Mouse (Mus musculus): Measurements from ENCODE around the gene 4930404H24Rik. TPM values are rescaled to one million over a fixed set of nuclear protein-coding genes. Genes with fewer than 3 reads are reported as not detected.

The 4930404H24Rik gene
- not detected in 3 replicates for total RNA-seq (2017)

DNA sequence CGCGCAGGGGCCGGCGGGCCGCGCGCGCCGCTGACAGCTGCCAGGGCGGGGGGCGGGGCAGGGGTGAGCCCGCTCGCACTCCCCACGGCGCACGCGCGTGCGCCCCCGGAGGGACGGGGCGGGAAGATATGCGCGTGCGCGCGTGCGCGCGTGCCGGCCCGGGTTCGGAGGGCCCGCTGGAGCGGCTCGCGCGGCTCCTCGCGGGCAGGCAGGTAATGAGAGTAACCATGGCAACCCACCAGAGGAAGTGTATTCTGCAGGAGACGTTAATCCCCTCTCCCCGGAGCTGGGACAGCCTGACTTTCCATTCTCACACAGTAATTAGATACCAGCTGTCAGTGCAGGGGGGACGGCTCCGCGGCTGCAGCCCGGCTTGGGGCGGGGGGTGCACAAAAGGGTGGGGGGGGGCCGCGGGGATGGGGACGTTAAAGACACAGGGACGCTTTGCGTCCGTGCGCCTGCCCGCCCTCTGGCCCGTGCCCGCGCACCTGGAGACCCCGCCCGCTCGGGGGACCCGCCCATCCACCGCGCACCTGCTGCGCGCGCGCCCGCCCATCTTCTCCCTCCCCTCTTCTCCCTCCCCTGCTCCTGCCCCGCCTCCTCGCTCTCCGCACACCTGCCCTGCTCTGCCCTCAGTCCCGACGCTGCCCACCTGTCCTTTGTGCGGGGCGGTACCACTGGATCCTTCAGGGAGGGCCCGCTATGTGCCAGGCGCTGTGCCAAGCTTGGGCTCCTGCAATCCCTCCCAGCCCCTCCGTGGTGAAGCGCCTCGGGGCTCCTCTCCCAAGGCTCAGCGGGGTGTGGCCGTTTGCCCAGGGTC, at the start of gene 4930404H24Rik:
Gene 4930404H24Rik, plus strand, starts transcription at position 218 of the 820 bp plus-strand sequence.
- ATAC-seq (replicated peaks; ENCODE audit: insufficient number of reproducible peaks, low FRiP score, low TSS enrichment, poor library complexity, severe bottlenecking): no peak

DNA sequence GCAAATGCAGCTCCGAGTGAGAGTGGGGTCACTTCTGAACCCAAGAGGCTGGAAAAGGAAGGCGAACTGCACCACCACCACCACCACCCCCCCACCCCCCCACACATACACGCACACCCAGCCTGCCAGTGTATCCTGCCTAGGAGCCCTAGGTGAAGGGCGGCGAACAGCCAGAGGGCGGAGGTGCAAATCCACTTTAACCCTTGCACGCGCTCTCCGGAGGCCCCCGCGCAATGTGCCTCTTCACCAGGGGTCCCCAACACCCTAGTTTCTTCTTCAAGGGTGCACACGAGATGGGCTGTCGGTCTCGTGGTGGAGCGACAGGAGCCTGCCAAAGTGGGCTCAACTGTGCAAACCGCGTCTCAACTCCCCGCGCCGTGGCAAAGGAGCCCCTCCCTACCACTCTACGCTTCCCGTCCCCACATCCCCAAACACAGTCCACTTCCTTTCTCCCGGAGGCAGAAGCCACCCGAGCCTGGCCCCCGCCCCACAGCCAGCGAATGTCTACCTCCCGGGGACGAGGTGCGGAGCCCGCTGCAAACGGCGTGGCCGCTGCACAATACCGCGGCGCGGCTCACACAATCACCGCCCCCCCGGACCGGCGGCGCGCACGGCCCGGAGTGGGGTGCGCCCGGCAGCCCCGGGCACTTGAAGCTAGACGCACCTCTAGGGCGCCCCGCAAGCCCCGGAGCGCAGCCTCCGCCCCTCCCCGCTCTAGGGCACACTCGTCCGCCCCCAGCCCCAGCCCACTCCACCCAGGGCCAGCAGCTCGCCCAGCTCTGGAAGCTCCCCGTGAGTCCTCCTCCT, 49.0 kb upstream of the 4930404H24Rik start:
- no peak for ATAC-seq (replicated peaks; ENCODE audit: insufficient number of reproducible peaks, low FRiP score, low TSS enrichment, poor library complexity, severe bottlenecking)

DNA sequence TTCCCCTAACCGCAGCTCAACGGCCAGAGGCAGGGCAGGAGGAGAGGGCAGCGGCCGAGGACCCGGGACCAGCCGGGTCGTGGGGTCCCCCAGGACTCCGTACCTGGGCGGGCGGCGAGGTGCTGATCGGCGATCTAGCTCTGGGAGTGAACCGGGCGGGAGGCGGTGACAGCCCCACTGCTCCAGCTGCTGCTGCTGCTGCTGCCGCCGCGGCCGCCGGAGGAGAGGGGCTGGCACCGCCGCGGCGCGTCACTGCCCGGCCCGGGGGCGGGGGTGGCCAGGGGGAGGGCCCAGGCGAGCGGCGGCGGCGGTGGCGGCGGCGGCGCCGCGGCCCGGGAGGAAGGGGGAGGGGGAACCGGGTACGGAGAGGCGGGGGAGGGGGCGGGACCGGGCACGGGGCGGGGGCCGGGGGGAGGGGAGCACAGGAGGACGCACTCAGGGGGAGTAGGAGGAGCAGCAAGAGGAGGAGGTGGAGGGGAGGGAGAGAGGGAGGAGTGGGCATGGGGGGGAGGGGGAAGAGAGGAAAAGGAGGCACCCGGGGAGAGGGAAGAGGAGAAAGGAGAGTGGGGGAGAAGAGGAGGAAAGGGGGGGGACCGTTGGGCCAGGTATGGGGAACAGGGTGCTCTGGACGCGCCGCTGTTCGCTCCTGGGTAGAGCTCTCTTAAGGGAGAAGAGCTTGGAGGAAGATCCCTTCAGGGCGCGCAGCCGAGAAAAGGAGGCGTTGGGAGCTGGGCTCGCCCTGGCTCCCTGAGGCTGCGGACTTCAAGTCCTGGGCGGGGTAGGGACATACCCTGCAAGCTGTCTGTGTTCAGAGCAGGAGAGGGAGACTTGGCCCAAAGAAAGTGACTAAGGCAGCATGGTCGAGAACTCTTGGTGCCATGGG, 48.1 kb upstream of the 4930404H24Rik start:
- peak; percentile 24; the same call in 1 of the 2 replicates for ATAC-seq (replicated peaks; ENCODE audit: insufficient number of reproducible peaks, low FRiP score, low TSS enrichment, poor library complexity, severe bottlenecking)

DNA sequence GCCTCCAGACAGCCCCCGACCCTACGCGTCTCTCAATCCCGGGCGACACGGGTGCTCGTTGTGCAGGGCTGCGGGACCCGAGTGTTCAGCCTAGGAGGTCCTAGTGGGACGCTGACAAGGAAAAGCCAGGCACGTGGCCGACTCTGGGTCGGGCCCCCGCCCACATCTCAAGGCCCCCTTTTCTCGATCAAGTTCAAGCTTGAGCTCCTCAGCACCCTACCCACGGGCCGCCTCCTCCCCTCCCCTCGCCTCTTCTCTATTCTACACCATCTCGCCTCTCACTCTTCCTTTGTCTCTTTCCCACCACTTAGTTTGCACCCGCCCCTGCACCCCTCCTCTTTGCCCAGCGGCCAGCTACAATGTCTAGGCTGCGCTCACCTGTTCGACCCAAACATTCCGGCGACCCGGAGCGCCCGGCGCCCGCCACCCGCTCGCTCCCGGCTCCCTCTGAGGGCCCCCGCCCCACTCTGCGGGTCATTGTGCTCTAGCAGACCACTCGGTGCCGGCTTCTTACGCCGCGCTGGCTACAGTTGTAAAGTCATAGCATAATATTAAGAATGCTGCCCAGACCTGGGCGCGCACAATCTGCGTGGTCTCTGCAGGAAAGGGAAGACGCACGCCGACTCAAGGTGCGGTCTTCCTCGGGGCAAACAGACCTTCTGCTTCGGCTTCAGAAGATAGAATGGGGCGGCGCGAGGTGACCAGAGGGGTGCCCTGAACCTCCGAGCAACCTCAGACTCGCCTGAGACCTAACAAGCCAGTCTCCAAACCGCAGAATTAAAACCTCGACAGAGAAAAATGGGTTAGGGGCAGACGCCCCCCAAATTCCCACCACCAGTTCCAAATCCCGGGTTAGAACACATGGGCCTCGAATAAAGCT, 47.2 kb upstream of the 4930404H24Rik start:
- peak; percentile 24; the same call in 1 of the 2 replicates for ATAC-seq (replicated peaks; ENCODE audit: insufficient number of reproducible peaks, low FRiP score, low TSS enrichment, poor library complexity, severe bottlenecking)

DNA sequence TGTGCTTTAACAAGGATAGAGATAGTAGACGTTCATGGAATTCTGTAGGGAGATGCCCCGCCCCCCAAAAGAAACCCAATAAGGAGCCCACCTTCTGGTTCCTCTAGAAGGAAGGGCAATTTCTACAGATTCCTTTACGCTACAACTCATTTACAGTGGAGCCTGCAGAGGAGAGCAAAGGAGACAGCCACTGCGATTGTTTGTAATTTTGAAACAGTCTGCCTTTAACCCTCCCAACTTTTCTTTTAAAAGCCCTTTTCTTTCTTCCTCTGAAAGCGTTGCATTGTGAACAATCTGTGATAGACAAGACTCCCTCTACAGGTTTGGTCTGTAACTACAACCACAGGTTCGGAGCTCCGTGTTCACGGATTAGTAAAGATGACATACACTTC, 46.6 kb upstream of the 4930404H24Rik start:
- ATAC-seq (replicated peaks; ENCODE audit: insufficient number of reproducible peaks, low FRiP score, low TSS enrichment, poor library complexity, severe bottlenecking): peak; percentile 60; the same call in 1 of the 2 replicates

DNA sequence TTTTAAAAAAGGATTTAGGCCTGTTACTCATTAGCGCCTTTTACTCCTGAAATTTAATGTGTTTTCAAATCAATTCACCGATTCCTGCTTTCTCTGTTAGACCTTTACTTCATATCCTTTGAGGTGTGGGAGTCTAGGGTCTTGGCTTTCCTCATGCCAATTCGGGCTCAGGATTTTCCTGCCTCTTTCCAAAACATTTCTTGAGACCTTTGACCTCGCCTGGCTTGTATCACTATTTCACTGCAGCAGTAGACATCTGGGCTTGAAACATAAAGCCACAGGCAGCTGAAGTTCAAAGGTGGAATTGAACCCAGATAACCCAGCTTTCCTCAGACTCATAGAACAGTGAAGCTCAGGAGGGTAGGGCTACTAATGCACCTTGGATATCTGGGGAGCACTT, 46.1 kb upstream of the 4930404H24Rik start:
- no peak for ATAC-seq (replicated peaks; ENCODE audit: insufficient number of reproducible peaks, low FRiP score, low TSS enrichment, poor library complexity, severe bottlenecking)

DNA sequence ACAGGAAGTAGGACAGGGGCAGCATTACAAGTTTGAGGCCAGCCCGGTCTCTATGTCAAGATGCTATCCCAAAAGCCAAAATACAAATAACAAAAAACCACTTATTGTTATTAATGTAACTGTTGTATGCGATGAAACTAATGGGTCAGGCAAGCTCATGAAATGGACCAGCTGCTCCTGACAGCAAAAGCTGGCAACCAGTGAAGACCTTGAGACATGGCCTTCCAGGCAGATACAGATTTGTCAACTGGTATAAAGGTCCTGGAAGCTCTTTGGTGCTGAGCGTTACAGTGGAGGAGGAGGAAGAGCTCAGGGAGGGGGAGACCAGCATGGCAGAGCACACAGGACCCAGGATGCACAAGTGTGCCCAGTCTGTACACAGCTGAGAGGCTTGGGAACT, 44.9 kb upstream of the 4930404H24Rik start:
- no peak for ATAC-seq (replicated peaks; ENCODE audit: insufficient number of reproducible peaks, low FRiP score, low TSS enrichment, poor library complexity, severe bottlenecking)

DNA sequence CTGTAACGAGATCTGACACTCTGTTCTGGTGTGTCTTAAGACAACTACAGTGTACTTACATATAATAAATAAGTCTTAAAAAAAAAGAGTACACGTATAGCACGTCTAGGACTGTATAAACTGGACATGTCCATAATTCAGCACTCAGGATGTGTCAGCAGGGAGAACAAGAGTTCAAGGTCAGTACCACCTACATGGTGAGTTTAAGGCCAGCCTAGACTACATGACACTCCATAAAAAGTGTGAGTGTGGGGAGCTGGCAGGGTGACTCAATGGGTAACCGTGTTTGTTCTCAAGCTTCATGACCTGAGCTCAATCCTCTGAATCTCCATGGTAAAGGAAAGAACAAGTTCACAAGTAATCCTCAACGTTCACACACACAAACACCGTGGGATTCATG, 44.1 kb upstream of the 4930404H24Rik start:
- ATAC-seq (replicated peaks; ENCODE audit: insufficient number of reproducible peaks, low FRiP score, low TSS enrichment, poor library complexity, severe bottlenecking): no peak

DNA sequence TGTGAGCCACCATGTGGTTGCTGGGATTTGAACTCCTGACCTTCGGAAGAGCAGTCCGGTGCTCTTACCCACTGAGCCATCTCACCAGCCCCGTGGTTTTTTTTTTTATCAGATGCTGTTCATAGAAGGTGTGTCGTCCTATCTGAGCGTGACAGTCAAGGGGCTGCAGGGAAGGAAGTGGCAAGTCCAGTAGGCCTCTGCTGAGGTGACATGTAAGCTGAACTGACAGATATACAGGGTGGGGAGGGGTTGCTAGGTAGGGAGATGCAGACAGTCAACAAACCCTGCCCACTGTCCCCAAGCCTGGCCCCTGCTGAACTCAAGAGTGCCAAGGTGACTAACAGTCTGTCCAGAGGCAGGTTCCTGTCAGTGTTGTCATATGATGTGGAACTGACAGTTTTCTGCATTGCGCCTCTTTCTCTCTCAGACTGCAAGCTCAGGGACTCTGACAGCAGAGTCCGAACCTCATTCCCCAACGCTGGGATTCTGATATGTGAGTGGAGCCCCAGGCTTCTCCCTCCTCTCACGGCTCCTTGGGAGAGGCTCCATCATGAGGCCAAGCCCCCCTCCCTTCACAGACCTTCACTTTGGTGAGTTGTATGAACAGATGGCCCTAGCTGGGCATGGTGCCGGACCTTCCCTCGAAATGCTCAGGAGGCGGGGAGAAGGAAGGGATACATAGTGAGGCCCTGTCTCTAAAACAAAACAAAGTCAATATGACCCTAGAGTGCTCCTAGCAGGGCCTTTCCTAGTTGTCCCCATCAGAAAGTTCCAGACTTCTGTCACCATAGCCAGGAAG, 38.4 kb upstream of the 4930404H24Rik start:
- ATAC-seq (replicated peaks; ENCODE audit: insufficient number of reproducible peaks, low FRiP score, low TSS enrichment, poor library complexity, severe bottlenecking): no peak

DNA sequence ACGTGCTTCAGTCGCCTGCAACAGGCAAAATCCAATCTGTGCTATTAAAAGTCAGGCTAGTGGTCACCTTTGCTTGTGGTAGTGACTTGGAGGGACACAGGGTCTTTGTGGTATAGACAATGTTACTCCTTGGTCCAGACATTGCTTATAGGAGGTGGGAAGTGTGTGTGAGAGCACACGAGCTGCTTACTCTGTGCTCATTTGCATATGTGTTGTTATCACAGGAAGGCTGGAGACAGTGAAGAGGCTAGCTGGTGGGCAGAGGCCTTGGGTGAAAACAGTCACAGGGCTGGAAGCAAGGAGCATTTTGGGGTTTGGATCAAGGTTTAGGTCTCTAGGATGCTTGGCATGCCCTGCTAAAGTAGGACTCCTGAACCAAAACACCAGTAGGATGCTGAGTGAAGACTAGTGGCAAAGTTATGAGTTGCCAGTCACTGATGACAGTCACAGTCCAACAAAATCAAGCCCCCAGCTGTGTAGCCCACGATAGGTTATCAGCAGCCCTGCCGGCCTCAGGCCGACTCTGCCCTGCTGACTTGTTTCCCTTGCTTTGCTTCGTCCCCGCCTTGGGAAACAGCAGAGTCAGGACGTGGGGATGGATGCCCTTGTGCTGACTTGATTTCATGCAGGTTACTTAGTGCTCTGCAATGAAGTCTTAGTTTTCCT, 37.6 kb upstream of the 4930404H24Rik start:
- no peak for ATAC-seq (replicated peaks; ENCODE audit: insufficient number of reproducible peaks, low FRiP score, low TSS enrichment, poor library complexity, severe bottlenecking)

DNA sequence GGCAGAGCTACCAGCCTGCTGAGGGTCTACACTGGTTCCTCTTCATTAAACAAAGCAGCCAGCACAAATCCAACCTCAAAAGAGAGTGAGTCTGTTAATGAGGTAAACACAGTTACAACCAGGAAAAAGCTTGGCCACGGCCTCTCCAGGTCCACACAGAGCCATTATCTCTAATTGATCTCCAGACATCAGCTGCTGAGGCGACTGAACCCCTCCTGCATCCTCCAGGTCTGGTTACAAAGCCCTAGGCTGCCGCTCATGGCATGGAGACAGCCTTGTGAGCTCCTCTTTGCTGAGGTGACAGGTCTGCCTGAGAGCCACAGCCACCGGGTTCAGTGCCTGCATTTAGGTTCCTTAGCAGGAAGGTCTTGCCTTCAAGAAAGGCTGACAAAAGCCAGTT, 35.1 kb upstream of the 4930404H24Rik start:
- no peak for ATAC-seq (replicated peaks; ENCODE audit: insufficient number of reproducible peaks, low FRiP score, low TSS enrichment, poor library complexity, severe bottlenecking)

DNA sequence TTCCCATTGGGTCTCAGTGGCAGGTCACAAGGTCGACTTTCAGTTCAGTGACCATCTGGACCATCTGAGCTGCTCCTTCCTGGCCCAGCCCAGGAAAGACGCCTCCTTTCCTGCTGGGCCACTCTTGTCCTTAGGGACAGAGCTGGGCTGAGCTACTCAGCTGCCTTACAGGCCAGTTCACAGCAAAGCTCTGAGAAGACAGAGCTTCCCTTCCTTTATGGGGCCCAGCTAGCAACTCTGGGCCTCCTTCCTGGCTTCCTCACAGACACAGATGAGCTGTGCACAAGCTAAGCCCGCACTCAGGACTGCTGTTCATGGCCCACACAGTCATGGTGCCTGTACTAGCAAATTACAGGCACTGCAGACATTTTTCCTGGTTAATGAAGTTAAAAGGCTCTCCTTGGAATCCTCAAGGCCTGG, 34.6 kb upstream of the 4930404H24Rik start:
- ATAC-seq (replicated peaks; ENCODE audit: insufficient number of reproducible peaks, low FRiP score, low TSS enrichment, poor library complexity, severe bottlenecking): no peak

DNA sequence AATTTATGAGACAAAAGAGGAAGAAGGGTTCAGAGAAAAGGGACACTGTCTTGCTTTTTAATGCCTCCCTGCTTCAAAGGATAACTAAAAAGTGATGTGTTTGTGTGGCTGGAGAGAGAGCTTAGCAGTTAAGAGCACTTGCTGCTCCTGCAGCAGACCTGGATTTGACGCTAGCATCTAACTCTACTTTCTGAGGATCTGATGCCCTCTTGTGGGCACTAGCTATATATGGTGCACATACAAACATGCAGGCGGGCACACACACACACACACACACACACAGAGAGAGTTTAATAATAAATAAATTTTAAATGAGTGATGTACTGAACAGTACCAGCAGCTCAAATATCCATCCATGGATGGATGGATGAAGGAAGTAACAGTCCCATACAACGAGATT, 29.3 kb upstream of the 4930404H24Rik start:
- no peak for ATAC-seq (replicated peaks; ENCODE audit: insufficient number of reproducible peaks, low FRiP score, low TSS enrichment, poor library complexity, severe bottlenecking)

DNA sequence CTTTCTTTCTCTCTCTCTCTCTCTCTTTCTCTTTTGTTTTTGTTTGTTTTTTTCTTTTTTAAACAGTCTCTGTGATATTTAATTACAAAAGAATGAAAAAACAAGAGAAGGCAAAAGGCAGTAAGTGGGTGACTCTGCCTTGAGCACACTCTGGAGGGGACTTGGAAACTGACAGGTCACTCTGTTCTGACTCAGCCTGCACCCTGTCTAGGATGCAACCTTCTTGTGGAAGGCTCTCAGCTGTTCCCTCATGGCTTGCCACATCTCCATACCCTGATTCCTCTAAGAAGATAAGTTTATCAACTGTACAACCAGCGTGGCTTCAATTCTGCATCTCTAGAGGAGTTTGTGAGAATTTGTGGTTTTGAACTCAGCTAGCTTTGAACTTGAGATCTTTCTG, 25.2 kb upstream of the 4930404H24Rik start:
- no peak for ATAC-seq (replicated peaks; ENCODE audit: insufficient number of reproducible peaks, low FRiP score, low TSS enrichment, poor library complexity, severe bottlenecking)

DNA sequence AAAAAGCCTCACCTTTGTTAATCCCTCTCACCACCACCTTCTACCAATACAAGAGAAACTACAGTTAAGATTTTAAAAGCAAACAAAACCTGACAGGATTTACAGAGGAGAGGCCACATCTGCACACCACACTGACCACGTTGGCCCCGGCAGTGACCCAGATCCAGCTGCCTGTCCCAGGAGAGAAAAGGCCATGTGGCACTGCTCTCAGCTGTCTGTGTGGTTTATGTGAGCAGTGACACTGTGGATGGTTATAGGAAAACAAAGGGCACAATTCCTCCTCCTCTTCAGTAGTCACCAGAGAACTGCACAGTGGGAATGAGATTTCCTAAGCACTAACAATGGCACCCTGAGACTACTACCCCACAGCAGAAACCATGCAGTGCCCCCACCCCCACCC, 23.3 kb upstream of the 4930404H24Rik start:
- ATAC-seq (replicated peaks; ENCODE audit: insufficient number of reproducible peaks, low FRiP score, low TSS enrichment, poor library complexity, severe bottlenecking): no peak

DNA sequence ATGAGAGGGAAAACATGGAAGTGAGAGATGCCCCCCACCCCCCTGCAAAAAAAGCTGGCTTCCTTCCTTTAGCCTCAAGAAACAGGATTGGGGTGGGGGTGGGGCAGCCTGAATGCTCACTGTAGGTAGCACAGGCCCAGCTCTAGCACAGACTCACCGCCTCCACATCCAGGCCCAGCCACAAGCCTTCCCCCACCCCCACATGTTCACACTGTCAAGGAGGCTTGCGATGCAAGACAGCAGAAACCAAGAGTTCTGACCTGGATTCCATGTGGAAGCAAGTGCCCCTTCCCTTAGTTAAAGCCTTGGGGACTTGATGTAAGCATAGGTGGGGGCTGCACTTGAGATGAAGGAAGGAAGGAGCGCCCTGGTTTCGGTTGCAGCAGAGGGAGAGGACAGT, 22.8 kb upstream of the 4930404H24Rik start:
- no peak for ATAC-seq (replicated peaks; ENCODE audit: insufficient number of reproducible peaks, low FRiP score, low TSS enrichment, poor library complexity, severe bottlenecking)

DNA sequence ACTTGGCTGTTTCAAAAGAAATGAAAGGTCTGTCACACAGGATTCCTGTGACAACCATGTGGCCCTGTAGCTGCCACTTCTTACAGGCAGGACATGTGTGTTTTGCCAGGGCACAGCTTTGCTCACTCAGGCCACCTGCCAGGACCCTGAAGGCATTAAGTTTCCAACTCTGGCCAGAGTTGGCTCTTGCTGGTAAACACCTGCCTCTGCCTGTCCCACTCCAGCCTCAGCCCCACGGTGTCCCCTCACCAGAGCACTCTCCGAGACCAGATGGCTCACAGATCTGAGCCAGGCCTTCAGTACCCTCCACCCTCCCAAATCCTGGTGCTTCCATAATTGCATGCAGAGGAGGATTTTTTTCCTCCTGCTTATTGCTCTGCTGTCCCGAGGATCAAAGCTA, 21.6 kb upstream of the 4930404H24Rik start:
- no peak for ATAC-seq (replicated peaks; ENCODE audit: insufficient number of reproducible peaks, low FRiP score, low TSS enrichment, poor library complexity, severe bottlenecking)

Data from monocyte, adult 5-6 weeks (primary cell).